Mouse (Mus musculus) olfactory bulb, adult 2 months (tissue): ENCODE data around the gene Stx5a. TPM values are rescaled to one million over a fixed set of nuclear protein-coding genes. Genes with fewer than 3 reads are reported as not detected.

Experiments
- H3K27ac ChIP-seq: fragments of 200-500 bp; 2 replicates; pipeline ENCODE4 v1.5.1; 2012; ENCODE audit warnings: low read depth, low read length; ENCODE audit not compliant: insufficient read depth
- H3K4me1 ChIP-seq: fragments of 200-500 bp; 2 replicates; pipeline ENCODE4 v1.6.1; 2012; ENCODE audit warnings: low read length; ENCODE audit not compliant: control insufficient read depth, insufficient read depth
- H3K4me3 ChIP-seq: fragments of 200-500 bp; 2 replicates; pipeline ENCODE4 v1.5.1; 2012; ENCODE audit warnings: mild to moderate bottlenecking, low read depth, low read length, moderate library complexity; ENCODE audit not compliant: insufficient read depth
- CTCF ChIP-seq: fragments of 200-500 bp; IDR thresholded peaks from 2 replicates; pipeline ENCODE4 v1.5.1; 2012; ENCODE audit warnings: low read depth, mild to moderate bottlenecking, low read length, moderate library complexity; ENCODE audit not compliant: insufficient read depth
- POLR2A ChIP-seq: fragments of 200-500 bp; IDR thresholded peaks from 2 replicates; pipeline ENCODE4 v1.6.1; 2012; ENCODE audit warnings: mild to moderate bottlenecking, low read depth, low read length, moderate library complexity; ENCODE audit not compliant: insufficient read depth
- WGBS: fragments of 180-500 bp; shearing (Covaris S2); methylation state at CpG from one replicate; pipeline ENCODE4 v1.1.7; 2018; 5-methylcytosine and 5-hydroxymethylcytosine counted together
- polyA plus RNA-seq: library from polyadenylated mRNA; stranded (reverse); fragments of >200 nt; gene quantifications from 2 replicates; pipeline ENCODE4 v1.2.4, GENCODE M21; 2012; ENCODE audit warnings: low replicate concordance; ENCODE audit not compliant: missing spikeins, insufficient read depth, insufficient read length

The Stx5a gene
- polyA plus RNA-seq, 1 experiment: not detected

DNA sequence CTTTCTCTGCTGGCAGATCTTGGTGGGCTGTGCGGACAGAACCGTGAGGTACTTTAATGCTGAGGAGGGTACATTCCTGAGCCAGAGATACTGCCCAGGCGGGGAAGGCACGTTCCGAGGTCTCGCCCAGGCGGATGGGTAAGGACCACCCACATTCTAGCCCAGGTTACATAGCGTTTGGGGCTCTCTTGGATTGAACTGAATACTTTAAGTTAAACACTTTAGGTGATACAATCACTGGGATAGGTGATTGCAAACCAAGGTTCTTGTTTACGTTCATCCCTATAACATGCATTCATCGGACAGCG, 5.1 kb upstream of the Stx5a start:
- Histone ChIP-seq H3K4me3 (peak overlapping the region; percentile 72), H3K4me1 (peaks cover 8% of the 10 kb centered on the region), H3K27ac (no peak overlapping the region)
- no peak for TF ChIP-seq POLR2A
- TF ChIP-seq CTCF: no peak
- WGBS: 2% methylated on average over 11 of the region's 11 CpGs

DNA sequence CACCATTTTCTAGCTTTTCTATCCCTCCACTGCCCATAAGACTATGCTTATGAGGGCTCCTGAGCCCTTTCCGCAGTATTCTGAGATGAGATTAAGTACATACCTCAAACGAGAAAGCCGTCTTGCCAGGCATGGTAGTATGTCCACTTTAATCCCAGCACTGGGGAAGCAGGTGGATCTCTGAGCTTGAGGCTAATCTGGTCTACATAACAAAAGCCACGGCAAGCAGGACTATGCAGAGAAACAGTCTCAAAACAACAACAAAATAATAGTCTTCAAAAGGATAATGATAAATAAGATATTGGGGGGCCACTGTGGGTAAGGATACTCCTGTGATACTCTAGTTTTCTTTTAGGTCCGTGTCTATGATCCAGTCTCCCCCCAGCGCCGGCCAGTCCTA, 2.3 kb upstream of the Stx5a start:
- H3K27ac ChIP-seq: no peak overlapping the region
- no peak for TF ChIP-seq POLR2A
- TF ChIP-seq CTCF: no peak
- peaks cover 15% of the 10 kb centered on the region for H3K4me1 ChIP-seq
- no peak overlapping the region for H3K4me3 ChIP-seq
- WGBS: 90% methylated on average over 7 of the region's 7 CpGs

DNA sequence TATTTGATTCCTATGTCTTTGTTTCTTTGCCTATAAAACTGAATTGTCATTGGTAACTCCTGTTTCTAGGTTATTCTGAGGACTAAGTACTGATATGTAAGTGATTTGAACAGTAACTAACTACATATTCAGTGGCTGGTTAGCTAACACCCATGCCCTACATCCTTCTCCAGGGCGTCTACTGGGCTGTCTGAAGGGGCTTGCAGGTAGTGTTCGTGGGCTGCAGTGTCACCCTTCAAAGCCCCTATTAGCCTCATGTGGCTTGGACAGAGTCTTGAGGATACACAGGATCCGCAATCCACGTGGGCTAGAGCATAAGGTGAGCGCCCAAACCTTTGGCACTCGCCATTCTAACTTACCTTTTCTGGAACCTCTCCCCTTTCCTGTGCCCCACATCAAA, 1.6 kb upstream of the Stx5a start:
- 97% methylated on average over 6 of the region's 6 CpGs for WGBS
- H3K4me3 ChIP-seq: no peak overlapping the region
- H3K4me1 ChIP-seq: peaks cover 15% of the 10 kb centered on the region
- no peak overlapping the region for H3K27ac ChIP-seq
- TF ChIP-seq CTCF (no peak), POLR2A (no peak)

- peak within 1 kb of the TSS; percentile 91 for H3K4me3 ChIP-seq
- H3K27ac ChIP-seq: peak within 1 kb of the TSS; percentile 99
- TF ChIP-seq POLR2A (no peak), CTCF (no peak)
- peaks cover 15% of the 10 kb centered on the region for H3K4me1 ChIP-seq
- 59% methylated on average over 14 of the region's 14 CpGs for WGBS
These were observed 610 bp upstream of the Stx5a start, which contains the start of gene 1700092M07Rik for GRCm38 (mm10) chr19:8740603-8741002. Gene 1700092M07Rik, plus strand, starts transcription at chr19:8740718.

GRCm38 (mm10) chr19:8742176-8742575, 963 bp downstream of the Stx5a start:
- H3K4me3 ChIP-seq: peak overlapping the region; percentile 91
- H3K4me1 ChIP-seq: peaks cover 13% of the 10 kb centered on the region
- TF ChIP-seq POLR2A: no peak
- no peak for TF ChIP-seq CTCF
- WGBS: 11% methylated on average over 14 of the region's 14 CpGs
- H3K27ac ChIP-seq: no peak overlapping the region

GRCm38 (mm10) chr19:8745382-8745781, 4.2 kb downstream of the Stx5a start:
- TF ChIP-seq POLR2A: no peak
- TF ChIP-seq CTCF: no peak
- H3K4me3 ChIP-seq: no peak overlapping the region
- no peak overlapping the region for H3K27ac ChIP-seq
- H3K4me1 ChIP-seq: peaks cover 13% of the 10 kb centered on the region
- 95% methylated on average over 1 of the region's 1 CpGs for WGBS

GRCm38 (mm10) chr19:8747368-8747767, 6.2 kb downstream of the Stx5a start:
- TF ChIP-seq POLR2A (no peak), CTCF (no peak)
- Histone ChIP-seq H3K27ac (no peak overlapping the region), H3K4me3 (no peak overlapping the region), H3K4me1 (peaks cover 3% of the 10 kb centered on the region; the same call in 1 of the 2 replicates)
- WGBS: 77% methylated on average over 2 of the region's 2 CpGs

GRCm38 (mm10) chr19:8755652-8756051, 14.4 kb downstream of the Stx5a start:
- TF ChIP-seq POLR2A (no peak), CTCF (no peak)
- no peak overlapping the region for H3K27ac ChIP-seq
- H3K4me1 ChIP-seq: peaks cover 8% of the 10 kb centered on the region; the same call in 1 of the 2 replicates
- no peak overlapping the region for H3K4me3 ChIP-seq
- WGBS: 70% methylated on average over 3 of the region's 3 CpGs

DNA sequence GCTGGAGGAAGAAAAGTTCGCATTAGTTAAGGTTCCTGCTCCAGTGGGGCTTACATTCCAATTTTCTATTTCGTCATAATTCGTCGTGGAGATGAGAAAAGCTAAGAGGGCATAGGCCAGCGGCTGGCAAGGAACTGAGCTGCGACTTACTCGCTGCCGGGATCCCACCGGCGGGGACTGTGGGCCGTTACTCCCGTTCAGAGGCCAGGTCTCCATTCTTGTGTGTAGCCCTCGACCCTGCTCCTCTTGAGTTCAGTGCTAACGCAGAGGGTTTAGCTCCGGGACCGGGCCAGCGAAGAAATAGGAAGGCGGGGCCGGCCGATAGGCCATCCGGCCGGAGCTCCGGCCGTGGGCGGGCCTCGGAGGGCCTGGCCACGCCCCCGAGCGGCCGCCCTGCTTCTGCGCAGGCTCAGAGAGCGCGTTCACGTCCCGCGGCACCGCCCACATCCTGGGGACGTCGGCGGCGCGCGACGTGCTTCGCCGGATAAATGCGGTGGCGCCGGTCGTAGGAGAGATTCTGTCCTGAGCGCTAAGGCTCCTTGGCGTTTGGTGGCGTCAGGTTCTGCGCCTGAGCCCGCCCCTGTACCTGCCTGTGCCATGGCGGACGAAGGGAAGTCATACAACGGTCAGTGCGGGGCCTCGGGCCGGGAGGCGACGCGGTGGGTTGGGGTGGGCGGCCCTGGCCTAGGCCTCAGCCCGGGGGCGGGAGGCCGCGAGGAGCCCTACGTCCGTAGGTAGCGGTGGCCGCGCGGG, 15.6 kb downstream of the Stx5a start, which contains the start of gene Nxf1:
Gene Nxf1 (plus strand): TSS at position 439 of the 753 bp plus-strand sequence.
- H3K4me3 ChIP-seq: peak within 1 kb of the TSS; percentile 98
- WGBS: under 1% methylated on average over 75 of the region's 75 CpGs
- peak within 1 kb of the TSS; percentile 66 for H3K27ac ChIP-seq
- no peak for TF ChIP-seq CTCF
- TF ChIP-seq POLR2A: peak; percentile 86
- peaks cover 8% of the 10 kb centered on the region; the same call in 1 of the 2 replicates for H3K4me1 ChIP-seq
